Mouse (Mus musculus): ENCODE measurements at regions not wholly inside any gene's neighbourhood (a gene's known extent, or its start where the extent isn't known, plus 50 kb on each side); places are given as distances from the start of the nearest gene placed in this dataset.

DNA sequence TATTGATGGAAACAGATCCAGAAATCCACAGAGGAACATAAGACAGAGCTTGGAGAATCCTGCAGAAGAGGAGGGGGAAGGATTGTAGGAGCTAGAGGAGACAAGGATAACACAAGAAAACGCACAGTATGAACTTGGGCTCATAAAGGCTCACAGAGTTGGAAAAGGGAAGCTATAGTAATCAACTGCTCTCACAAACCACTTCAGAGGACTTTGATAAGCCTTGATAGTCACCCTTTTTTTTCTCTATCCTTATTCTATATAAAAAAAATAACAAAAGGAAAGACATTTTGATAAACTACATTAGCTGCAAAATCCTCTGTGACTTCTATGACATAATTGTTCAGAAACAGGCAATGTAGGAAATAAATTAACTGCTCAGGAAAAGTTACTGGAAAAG lies 355.4 kb upstream of the Ndst4 start:
- Histone ChIP-seq H3K4me1 (ENCODE audit: control insufficient read depth, insufficient read depth, low read length) (no peaks in the 10 kb centered on the region; the same call in 1 of the 2 replicates), H3K27ac (ENCODE audit: low read depth, low read length) (no peak overlapping the region), H3K9ac (ENCODE audit: low read length) (no peak overlapping the region), H3K9me3 (ENCODE audit: control insufficient read depth, low read length) (no peaks in the 10 kb centered on the region), H3K4me2 (no peak overlapping the region), H3K4me3 (ENCODE audit: low read depth, low read length) (no peak overlapping the region), H3K27me3 (ENCODE audit: control insufficient read depth, insufficient read depth, low read length) (no peaks in the 10 kb centered on the region), H3K36me3 (ENCODE audit: control insufficient read depth, insufficient read depth, low read length) (no peaks in the 10 kb centered on the region)
- ATAC-seq (ENCODE audit: low FRiP score) = no peak
- DNase-seq (ENCODE audit: low spot score, missing footprints) = no peak
- WGBS = 96% methylated on average over 1 of the region's 1 CpGs

DNA sequence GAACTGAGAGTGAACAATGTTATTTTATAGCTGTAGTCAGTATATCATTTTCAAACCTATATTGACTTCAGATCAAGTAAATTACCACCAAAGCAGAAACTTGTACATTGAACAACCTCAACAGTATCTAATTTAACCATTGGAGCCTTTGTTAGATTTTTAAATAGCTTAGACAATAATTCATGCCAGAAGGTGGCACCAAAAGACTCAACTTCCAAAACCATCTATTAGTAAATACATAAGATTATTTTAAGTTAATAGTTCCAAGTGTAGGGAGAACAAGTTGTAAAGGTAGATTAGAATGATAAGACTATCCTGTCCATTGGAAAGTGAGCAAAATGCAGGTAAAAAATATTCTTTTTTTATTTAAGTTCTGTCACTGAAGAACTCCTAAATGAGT lies 354.2 kb upstream of the Ndst4 start:
- no peak overlapping the region for H3K27ac ChIP-seq (ENCODE audit: low read depth, low read length)
- DNase-seq (ENCODE audit: low spot score, missing footprints) (no peak), ATAC-seq (ENCODE audit: low FRiP score) (no peak)
- no peaks in the 10 kb centered on the region for H3K27me3 ChIP-seq (ENCODE audit: control insufficient read depth, insufficient read depth, low read length)
- no peak overlapping the region for H3K4me3 ChIP-seq (ENCODE audit: low read depth, low read length)
- no peak overlapping the region for H3K9ac ChIP-seq (ENCODE audit: low read length)
- no peaks in the 10 kb centered on the region; the same call in 1 of the 2 replicates for H3K4me1 ChIP-seq (ENCODE audit: control insufficient read depth, insufficient read depth, low read length)
- H3K9me3 ChIP-seq (ENCODE audit: control insufficient read depth, low read length) = no peaks in the 10 kb centered on the region
- H3K36me3 ChIP-seq (ENCODE audit: control insufficient read depth, insufficient read depth, low read length) = no peaks in the 10 kb centered on the region
- no peak overlapping the region for H3K4me2 ChIP-seq

DNA sequence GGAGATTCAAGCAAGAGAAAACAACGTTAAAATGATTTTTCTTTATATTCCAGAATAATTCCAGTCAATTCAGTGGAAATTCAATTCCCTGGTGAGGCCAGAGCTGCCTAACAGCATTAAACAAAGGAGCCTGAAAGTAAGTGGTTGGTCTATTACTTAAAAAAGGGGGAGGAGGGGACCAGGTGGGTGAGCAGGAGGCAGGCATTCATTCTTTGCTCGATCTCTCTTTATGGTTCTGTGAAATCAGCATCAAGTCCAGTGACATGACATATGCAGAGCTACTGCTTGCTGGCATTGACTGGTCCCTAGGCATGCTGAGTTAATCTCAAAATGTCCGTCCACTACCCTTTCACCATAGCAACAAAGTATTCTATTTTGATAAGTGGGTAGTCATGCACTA lies 351.0 kb upstream of the Ndst4 start:
- no peaks in the 10 kb centered on the region for H3K27me3 ChIP-seq (ENCODE audit: control insufficient read depth, insufficient read depth, low read length)
- no peak overlapping the region for H3K4me2 ChIP-seq
- no peaks in the 10 kb centered on the region for H3K36me3 ChIP-seq (ENCODE audit: control insufficient read depth, insufficient read depth, low read length)
- no peaks in the 10 kb centered on the region for H3K9me3 ChIP-seq (ENCODE audit: control insufficient read depth, low read length)
- H3K27ac ChIP-seq (ENCODE audit: low read depth, low read length) = no peak overlapping the region
- no peak overlapping the region for H3K9ac ChIP-seq (ENCODE audit: low read length)
- WGBS = 40% methylated on average over 3 of the region's 3 CpGs
- H3K4me3 ChIP-seq (ENCODE audit: low read depth, low read length) = no peak overlapping the region
- H3K4me1 ChIP-seq (ENCODE audit: control insufficient read depth, insufficient read depth, low read length) = no peaks in the 10 kb centered on the region; the same call in 1 of the 2 replicates
- ATAC-seq (ENCODE audit: low FRiP score) = peak; percentile 48; the same call in 1 of the 2 replicates
- DNase-seq (ENCODE audit: low spot score, missing footprints) = no peak

DNA sequence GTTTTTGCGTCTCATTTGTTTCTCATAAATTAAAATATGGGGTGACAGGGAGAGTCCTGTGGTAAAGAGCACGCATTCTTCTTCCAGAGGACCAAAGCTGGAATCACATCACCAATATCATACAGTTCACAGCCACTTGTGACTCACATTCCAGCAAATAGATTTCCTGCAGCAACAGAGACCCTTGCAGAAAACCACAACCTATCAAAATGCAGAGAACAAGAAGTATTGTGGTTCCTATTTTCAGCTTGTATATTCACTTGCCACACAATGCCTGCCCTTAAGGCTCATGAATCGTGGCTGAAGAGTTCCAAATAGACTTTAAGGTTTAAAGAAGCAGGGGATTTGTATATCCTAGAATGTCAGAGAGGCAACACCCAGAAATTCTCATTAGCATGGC lies 331.2 kb upstream of the Ndst4 start:
- no peaks in the 10 kb centered on the region for H3K4me1 ChIP-seq (ENCODE audit: control insufficient read depth, insufficient read depth, low read length)
- ATAC-seq (ENCODE audit: low FRiP score) (no peak), DNase-seq (ENCODE audit: low spot score, missing footprints) (no peak)
- H3K4me3 ChIP-seq (ENCODE audit: low read depth, low read length) = no peak overlapping the region
- H3K9ac ChIP-seq (ENCODE audit: low read length) = no peak overlapping the region
- 85% methylated on average over 3 of the region's 3 CpGs for WGBS
- no peaks in the 10 kb centered on the region for H3K36me3 ChIP-seq (ENCODE audit: control insufficient read depth, insufficient read depth, low read length)
- H3K4me2 ChIP-seq = no peak overlapping the region
- H3K27me3 ChIP-seq (ENCODE audit: control insufficient read depth, insufficient read depth, low read length) = no peaks in the 10 kb centered on the region
- no peaks in the 10 kb centered on the region for H3K9me3 ChIP-seq (ENCODE audit: control insufficient read depth, low read length)
- H3K27ac ChIP-seq (ENCODE audit: low read depth, low read length) = no peak overlapping the region

DNA sequence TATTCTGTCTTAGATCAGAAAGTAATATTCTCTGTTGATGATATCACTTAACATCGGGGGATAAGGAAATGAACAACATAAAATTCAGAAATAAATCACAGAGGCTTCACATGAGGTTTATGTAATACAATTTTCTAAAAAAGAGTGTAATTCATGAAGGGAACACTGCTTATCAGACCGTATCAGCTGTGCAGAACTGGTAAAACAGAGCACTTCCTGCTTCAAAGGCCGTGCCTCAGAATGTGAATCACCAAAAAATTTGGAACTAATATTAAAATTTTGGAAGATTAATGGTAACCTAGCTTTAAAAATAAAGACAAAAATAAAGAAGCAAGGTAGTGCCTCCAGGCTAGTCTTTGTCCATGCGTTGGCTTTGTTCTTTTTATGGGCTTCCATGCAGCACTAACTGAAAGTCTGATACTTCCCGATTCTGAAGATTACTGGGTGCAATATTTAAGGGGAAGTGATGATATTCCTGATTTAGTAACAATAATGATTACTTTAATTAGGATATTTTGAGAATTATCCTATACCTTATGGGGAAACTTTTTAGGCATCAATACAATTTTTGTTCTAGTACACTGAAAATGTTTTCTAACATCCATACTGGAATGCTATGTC lies 310.8 kb upstream of the Ndst4 start:
- Histone ChIP-seq H3K9ac (ENCODE audit: low read length) (no peak overlapping the region), H3K27ac (ENCODE audit: low read depth, low read length) (no peak overlapping the region), H3K4me1 (ENCODE audit: control insufficient read depth, insufficient read depth, low read length) (no peaks in the 10 kb centered on the region), H3K27me3 (ENCODE audit: control insufficient read depth, insufficient read depth, low read length) (no peaks in the 10 kb centered on the region), H3K4me3 (ENCODE audit: low read depth, low read length) (no peak overlapping the region), H3K9me3 (ENCODE audit: control insufficient read depth, low read length) (no peaks in the 10 kb centered on the region), H3K4me2 (no peak overlapping the region), H3K36me3 (ENCODE audit: control insufficient read depth, insufficient read depth, low read length) (no peaks in the 10 kb centered on the region)
- ATAC-seq (ENCODE audit: low FRiP score) (no peak), DNase-seq (ENCODE audit: low spot score, missing footprints) (no peak)
- 88% methylated on average over 5 of the region's 5 CpGs for WGBS
